Mouse (Mus musculus) myocyte (in vitro differentiated cells): ENCODE results near the gene Kdelc1. TPM values are rescaled to one million over a fixed set of nuclear protein-coding genes. Genes with fewer than 3 reads are reported as not detected.

Experiments
- H3K27me3 ChIP-seq: one replicate; pipeline ENCODE4 v1.6.1; 2011; ENCODE audit not compliant: control insufficient read depth, insufficient read depth, insufficient read length
- H3K36me3 ChIP-seq: one replicate; pipeline ENCODE4 v1.6.1; 2011; ENCODE audit not compliant: control insufficient read depth, insufficient read depth
- H3K4me2 ChIP-seq: one replicate; pipeline ENCODE4 v1.6.1; 2011; ENCODE audit warnings: low read depth, control low read depth
- H3K4me3 ChIP-seq: one replicate; pipeline ENCODE4 v1.5.1; 2011; ENCODE audit warnings: mild to moderate bottlenecking, control low read depth, moderate library complexity
- H3K79me2 ChIP-seq: one replicate; pipeline ENCODE4 v1.6.1; 2011; ENCODE audit not compliant: control insufficient read depth, insufficient read depth
- H3ac ChIP-seq: one replicate; pipeline ENCODE4 v1.6.1; 2011; ENCODE audit not compliant: control insufficient read depth, insufficient read length
- CEBPB ChIP-seq: IDR thresholded peaks from 2 replicates; pipeline ENCODE4 v1.6.1; 2011; ENCODE audit warnings: mild to moderate bottlenecking, moderate library complexity; ENCODE audit not compliant: poor library complexity, insufficient read depth, severe bottlenecking
- E2F4 ChIP-seq: IDR thresholded peaks from one replicate; pipeline ENCODE4 v1.6.1; 2011; ENCODE audit warnings: mild to moderate bottlenecking, control low read depth, moderate library complexity; ENCODE audit not compliant: insufficient read depth
- MAX ChIP-seq: IDR thresholded peaks from one replicate; pipeline ENCODE4 v1.6.1; 2011; ENCODE audit warnings: low read depth, mild to moderate bottlenecking, control low read depth
- MYOD1 ChIP-seq, 3 experiments: IDR thresholded peaks; one replicate each; pipeline ENCODE4 v1.6.1; 2011; ENCODE audit warnings: control low read depth in 2 of 3, low read depth in 2 of 3, mild to moderate bottlenecking in 2 of 3, moderate library complexity in 1 of 3; ENCODE audit not compliant: insufficient read length in 2 of 3, control insufficient read depth in 1 of 3
- MYOG ChIP-seq, 3 experiments: IDR thresholded peaks; one replicate each; pipeline ENCODE4 v1.6.1; 2011; ENCODE audit warnings: control low read depth in 2 of 3, low read depth in 2 of 3, mild to moderate bottlenecking in 2 of 3; ENCODE audit not compliant: insufficient read length in 2 of 3, control insufficient read depth in 1 of 3, insufficient read depth in 1 of 3
- POLR2A ChIP-seq: IDR thresholded peaks from one replicate; pipeline ENCODE4 v1.6.1; 2011; ENCODE audit warnings: low read depth, mild to moderate bottlenecking, control low read depth, moderate library complexity; ENCODE audit not compliant: insufficient read length
- POLR2AphosphoS2 ChIP-seq: IDR thresholded peaks from one replicate; pipeline ENCODE4 v1.6.1; 2011; ENCODE audit warnings: low read depth, control low read depth; ENCODE audit not compliant: insufficient read length
- REST ChIP-seq: IDR thresholded peaks from one replicate; pipeline ENCODE4 v1.6.1; 2011; ENCODE audit warnings: mild to moderate bottlenecking, control low read depth, moderate library complexity; ENCODE audit not compliant: insufficient read depth, insufficient read length
- SRF ChIP-seq: IDR thresholded peaks from one replicate; pipeline ENCODE4 v1.6.1; 2011; ENCODE audit warnings: low read depth; ENCODE audit not compliant: control insufficient read depth, insufficient read length
- TCF12 ChIP-seq: IDR thresholded peaks from one replicate; pipeline ENCODE4 v1.6.1; 2011; ENCODE audit warnings: mild to moderate bottlenecking, control low read depth; ENCODE audit not compliant: poor library complexity, insufficient read depth, severe bottlenecking
- TCF3 ChIP-seq: IDR thresholded peaks from one replicate; pipeline ENCODE4 v1.6.1; 2011; ENCODE audit warnings: low read depth, control low read depth; ENCODE audit not compliant: insufficient read length
- USF1 ChIP-seq: IDR thresholded peaks from one replicate; pipeline ENCODE4 v1.6.1; 2011; ENCODE audit warnings: low read depth, mild to moderate bottlenecking, control low read depth, moderate library complexity
- polyA plus RNA-seq: library from polyadenylated mRNA; unstranded; fragments of >200 nt; fragmentation: generic; extraction: Trizol; gene quantifications from one replicate; pipeline ENCODE4 v1.2.1, GENCODE M21; 2012; ENCODE audit warnings: missing spikeins

The Kdelc1 gene
- 17.3 TPM for polyA plus RNA-seq

GRCm38 (mm10) chr1:44118239-44119054 is at the start of gene Kdelc1, which contains the start of gene Bivm:
Gene Kdelc1, minus strand, starts transcription at chr1:44118808.
Gene Bivm, plus strand, starts transcription at chr1:44118957.
- Histone ChIP-seq H3K27me3 (no peaks in the 10 kb centered on the region), H3K79me2 (peaks cover 21% of the 10 kb centered on the region), H3K4me2 (peak within 1 kb of the TSS; percentile 91), H3K4me3 (peak within 1 kb of the TSS; percentile 78), H3K36me3 (peaks cover 31% of the 10 kb centered on the region), H3ac (peak within 1 kb of the TSS; percentile 82)
- TF ChIP-seq USF1 (peak; percentile 15), POLR2AphosphoS2 (peak; percentile 67), POLR2A (peak; percentile 64), CEBPB (no peak)

GRCm38 (mm10) chr1:44167859-44168383 is 49.3 kb upstream of the Kdelc1 start:
- peaks cover 20% of the 10 kb centered on the region for H3K36me3 ChIP-seq
- H3K4me2 ChIP-seq: no peak overlapping the region
- no peak overlapping the region for H3K4me3 ChIP-seq
- H3K79me2 ChIP-seq: no peaks in the 10 kb centered on the region
- TF ChIP-seq MAX (no peak), MYOG (IDR thresholded peaks at IDR 0.05; ENCODE audit: control insufficient read depth in 1 of 3, insufficient read depth in 1 of 3, insufficient read length in 2 of 3, low read depth in 2 of 3) (no peak), MYOD1 (IDR thresholded peaks at IDR 0.05; ENCODE audit: control insufficient read depth in 1 of 3, insufficient read length in 2 of 3, low read depth in 2 of 3) (no peak), REST (no peak), E2F4 (no peak), USF1 (no peak), TCF12 (no peak), POLR2AphosphoS2 (no peak), CEBPB (no peak), SRF (no peak), POLR2A (no peak), TCF3 (no peak)
- no peaks in the 10 kb centered on the region for H3K27me3 ChIP-seq
- H3ac ChIP-seq: no peak overlapping the region

- TF ChIP-seq MYOD1 (IDR thresholded peaks at IDR 0.05; ENCODE audit: control insufficient read depth in 1 of 3, insufficient read length in 2 of 3, low read depth in 2 of 3): no peak
- no peak for TF ChIP-seq POLR2AphosphoS2
- no peak for TF ChIP-seq REST
- TF ChIP-seq CEBPB: no peak
- no peak for TF ChIP-seq MYOG (IDR thresholded peaks at IDR 0.05; ENCODE audit: control insufficient read depth in 1 of 3, insufficient read depth in 1 of 3, insufficient read length in 2 of 3, low read depth in 2 of 3)
- TF ChIP-seq USF1: no peak
- no peak for TF ChIP-seq TCF12
- no peak for TF ChIP-seq POLR2A
- no peak for TF ChIP-seq SRF
- no peak for TF ChIP-seq MAX
- no peak for TF ChIP-seq E2F4
- TF ChIP-seq TCF3: no peak
- H3K79me2 ChIP-seq: no peaks in the 10 kb centered on the region
- H3K4me2 ChIP-seq: no peak overlapping the region
- peaks cover 47% of the 10 kb centered on the region for H3K36me3 ChIP-seq
- no peaks in the 10 kb centered on the region for H3K27me3 ChIP-seq
- no peak overlapping the region for H3ac ChIP-seq
- H3K4me3 ChIP-seq: no peak overlapping the region
Measured at GRCm38 (mm10) chr1:44162389-44162788, 43.8 kb upstream of the Kdelc1 start.

GRCm38 (mm10) chr1:44161818-44162217 is 43.2 kb upstream of the Kdelc1 start:
- Histone ChIP-seq H3K4me3 (no peak overlapping the region), H3K27me3 (no peaks in the 10 kb centered on the region), H3ac (no peak overlapping the region), H3K4me2 (no peak overlapping the region), H3K79me2 (no peaks in the 10 kb centered on the region), H3K36me3 (peaks cover 44% of the 10 kb centered on the region)
- no peak for TF ChIP-seq TCF3
- TF ChIP-seq POLR2AphosphoS2: no peak
- TF ChIP-seq CEBPB: no peak
- TF ChIP-seq E2F4: no peak
- no peak for TF ChIP-seq REST
- TF ChIP-seq MAX: no peak
- no peak for TF ChIP-seq SRF
- TF ChIP-seq POLR2A: no peak
- TF ChIP-seq TCF12: no peak
- no peak for TF ChIP-seq MYOD1 (IDR thresholded peaks at IDR 0.05; ENCODE audit: control insufficient read depth in 1 of 3, insufficient read length in 2 of 3, low read depth in 2 of 3)
- no peak for TF ChIP-seq USF1
- TF ChIP-seq MYOG (IDR thresholded peaks at IDR 0.05; ENCODE audit: control insufficient read depth in 1 of 3, insufficient read depth in 1 of 3, insufficient read length in 2 of 3, low read depth in 2 of 3): no peak
